Mouse (Mus musculus) midbrain, embryonic 13.5 days (tissue): ENCODE measurements around the gene Xlr. TPM values are rescaled to one million over a fixed set of nuclear protein-coding genes. Genes with fewer than 3 reads are reported as not detected.
"Not testable (repeated sequence)": the region's sequence is repeated elsewhere in the genome, so short reads cannot be mapped to it uniquely, and the experiment has no call there.

Experiments used
- ATAC-seq: fragments of 200-750 bp; cut with Nextera tagmentation; 2 replicates; pipeline ENCODE4 v1.8.0; 2017; ENCODE audit warnings: mild to moderate bottlenecking, moderate TSS enrichment, moderate library complexity
- H3K27ac ChIP-seq: fragments of 300-500 bp; sonication (generic); 2 replicates; pipeline ENCODE4 v1.5.1; 2015; ENCODE audit warnings: inconsistent platforms, mild to moderate bottlenecking, moderate library complexity
- H3K27me3 ChIP-seq: fragments of 300-500 bp; sonication (generic); 2 replicates; pipeline ENCODE4 v1.6.1; 2015; ENCODE audit warnings: mild to moderate bottlenecking, inconsistent platforms
- H3K36me3 ChIP-seq: fragments of 300-500 bp; sonication (generic); 2 replicates; pipeline ENCODE4 v1.6.1; 2015; ENCODE audit warnings: mild to moderate bottlenecking, inconsistent platforms
- H3K4me1 ChIP-seq: fragments of 300-500 bp; sonication (generic); replicated peaks from 2 replicates; pipeline ENCODE4 v1.6.1; 2015; ENCODE audit warnings: inconsistent platforms
- H3K4me2 ChIP-seq: fragments of 300-500 bp; sonication (generic); replicated peaks from 2 replicates; pipeline ENCODE4 v1.6.1; 2015; ENCODE audit warnings: moderate library complexity, mild to moderate bottlenecking, inconsistent platforms
- H3K4me3 ChIP-seq: fragments of 300-500 bp; sonication (generic); replicated peaks from 2 replicates; pipeline ENCODE4 v1.5.1; 2015; ENCODE audit warnings: mild to moderate bottlenecking, inconsistent platforms
- H3K9ac ChIP-seq: fragments of 300-500 bp; sonication (generic); replicated peaks from 2 replicates; pipeline ENCODE4 v1.6.1; 2015; ENCODE audit warnings: mild to moderate bottlenecking, inconsistent platforms
- H3K9me3 ChIP-seq: fragments of 300-500 bp; sonication (generic); 2 replicates; pipeline ENCODE4 v1.6.1; 2016; ENCODE audit warnings: mild to moderate bottlenecking, inconsistent platforms
- WGBS: fragments of 180-500 bp; shearing (Covaris S2); methylation state at CpG from one replicate; pipeline ENCODE4 v1.1.7; 2015; 5-methylcytosine and 5-hydroxymethylcytosine counted together
- polyA plus RNA-seq: library from polyadenylated mRNA; unstranded; fragments of >200 nt; fragmentation: Nextera tagmentation; extraction: Ambion mirVana; gene quantifications from 2 replicates; pipeline ENCODE4 v1.2.1, GENCODE M21; 2015

The Xlr gene
- polyA plus RNA-seq = 1.8 and 1.9 TPM in 2 replicates

DNA sequence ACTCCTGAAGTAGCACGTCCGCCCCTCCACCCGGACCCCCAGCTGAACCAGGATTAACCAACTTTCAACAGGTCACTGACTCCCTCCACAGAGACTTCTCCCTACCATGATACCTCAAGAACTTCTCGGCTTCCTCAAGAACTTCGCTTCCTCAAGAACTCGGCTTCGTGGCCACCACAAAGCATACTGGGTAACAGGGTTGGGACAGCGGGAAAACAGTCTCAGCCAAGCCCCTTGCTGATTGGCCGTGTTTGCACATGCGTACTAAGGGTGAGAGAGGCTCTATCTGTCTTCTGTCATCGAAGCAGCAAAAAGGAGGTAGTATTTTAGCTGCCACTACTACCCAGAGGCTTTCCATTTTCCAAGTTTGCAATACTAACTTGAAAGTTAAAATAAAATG is at the start of gene Xlr:
Gene Xlr (minus strand): TSS at position 188 of the 400 bp plus-strand sequence.
- not testable (repeated sequence) for H3K4me1 ChIP-seq, H3K36me3 ChIP-seq, H3K4me3 ChIP-seq, H3K9me3 ChIP-seq, H3K9ac ChIP-seq, H3K27ac ChIP-seq, H3K4me2 ChIP-seq, ATAC-seq, H3K27me3 ChIP-seq
- WGBS = 83% methylated on average over 11 of the region's 11 CpGs

DNA sequence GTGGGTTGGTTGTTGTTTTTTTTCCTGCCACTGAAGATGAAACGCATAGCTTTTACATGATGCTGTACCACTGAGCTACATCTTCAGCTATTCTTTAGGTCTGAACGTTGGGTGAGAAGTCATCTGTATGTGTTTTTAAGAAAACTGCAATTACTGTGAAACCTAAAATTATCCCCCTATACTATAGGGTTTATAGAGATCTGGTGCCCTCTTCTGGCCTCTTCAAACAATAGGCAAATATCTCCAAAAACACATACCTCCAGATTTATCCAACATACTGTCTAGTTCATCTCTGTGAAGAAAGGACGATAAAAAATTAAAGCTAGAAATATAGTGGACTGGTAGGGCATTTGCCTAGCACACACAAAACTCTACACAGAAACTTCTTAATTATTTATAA is 1.6 kb upstream of the Xlr start:
- no peak for ATAC-seq
- 27% methylated on average over 3 of the region's 3 CpGs for WGBS

DNA sequence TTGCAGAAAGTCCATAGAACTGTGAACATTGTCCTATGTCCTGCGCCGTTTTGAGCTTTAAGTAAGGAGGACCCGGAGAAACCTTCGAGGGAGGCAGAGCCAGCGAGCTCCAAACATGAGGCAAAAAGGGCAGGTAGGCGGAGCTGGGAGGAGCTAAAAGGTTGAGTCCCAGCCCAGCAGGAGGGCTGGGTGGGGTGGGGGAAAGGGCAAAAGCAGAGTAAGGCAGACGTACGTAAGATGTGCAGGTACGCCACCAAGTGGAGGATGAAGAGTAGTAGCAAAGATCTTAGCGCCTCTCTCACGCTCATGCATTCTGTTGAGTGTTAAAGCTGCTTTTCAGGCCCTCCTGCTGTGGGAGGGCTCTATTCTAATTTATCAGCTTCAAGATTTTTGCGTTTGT is 21.2 kb downstream of the Xlr start, which contains the start of gene Zfp36l3:
Gene Zfp36l3 (minus strand): TSS at position 119 of the 400 bp plus-strand sequence.
- no peak within 1 kb of the TSS for H3K4me3 ChIP-seq
- no peak within 1 kb of the TSS for H3K9ac ChIP-seq
- H3K9me3 ChIP-seq = peaks cover 9% of the 10 kb centered on the region; the same call in 1 of the 2 replicates
- no peak within 1 kb of the TSS for H3K27ac ChIP-seq
- no peaks in the 10 kb centered on the region for H3K36me3 ChIP-seq
- no peak for ATAC-seq
- 94% methylated on average over 12 of the region's 12 CpGs for WGBS
- H3K4me1 ChIP-seq = no peaks in the 10 kb centered on the region
- no peak within 1 kb of the TSS for H3K4me2 ChIP-seq
- no peaks in the 10 kb centered on the region for H3K27me3 ChIP-seq

More for the DNA sequence above, 1.6 kb upstream of the Xlr start:
- Histone ChIP-seq H3K36me3 (no peaks in the 10 kb centered on the region), H3K27ac (no peak overlapping the region), H3K4me3 (no peak overlapping the region), H3K9ac (no peak overlapping the region), H3K27me3 (no peaks in the 10 kb centered on the region), H3K4me1 (no peaks in the 10 kb centered on the region), H3K9me3 (no peaks in the 10 kb centered on the region), H3K4me2 (no peak overlapping the region)

DNA sequence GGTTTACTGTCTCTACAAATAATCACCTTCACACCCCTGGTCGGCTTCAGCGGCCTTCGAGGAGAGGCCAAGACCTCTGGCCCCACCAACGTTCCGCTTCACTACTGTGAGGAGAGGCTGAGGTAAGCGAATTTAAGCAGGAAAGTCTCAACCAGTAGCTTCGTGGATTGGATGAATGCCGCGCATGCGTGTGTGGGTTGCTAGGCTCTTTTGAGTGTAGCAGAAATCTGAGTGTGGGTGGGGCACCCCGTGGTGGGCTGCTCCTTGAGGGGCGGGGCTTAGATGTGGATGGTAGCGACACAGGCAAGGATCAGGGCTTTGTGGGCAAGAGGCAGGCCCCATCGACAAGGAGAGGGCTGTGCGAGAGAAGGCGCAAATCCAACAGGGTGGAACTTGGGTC is 39.8 kb downstream of the Xlr start, which contains the start of gene 1700013H16Rik:
Gene 1700013H16Rik (minus strand): TSS at position 96 of the 400 bp plus-strand sequence.
- H3K4me2 ChIP-seq = no peak within 1 kb of the TSS
- H3K4me1 ChIP-seq = no peaks in the 10 kb centered on the region
- no peaks in the 10 kb centered on the region for H3K27me3 ChIP-seq
- H3K4me3 ChIP-seq = no peak within 1 kb of the TSS
- H3K27ac ChIP-seq = no peak within 1 kb of the TSS
- no peak within 1 kb of the TSS for H3K9ac ChIP-seq
- no peak for ATAC-seq
- 91% methylated on average over 16 of the region's 16 CpGs for WGBS
- 0 out of 2 replicates have a peak, but pooled peaks cover 3% of the 10 kb centered on the region for H3K9me3 ChIP-seq
- no peaks in the 10 kb centered on the region for H3K36me3 ChIP-seq

DNA sequence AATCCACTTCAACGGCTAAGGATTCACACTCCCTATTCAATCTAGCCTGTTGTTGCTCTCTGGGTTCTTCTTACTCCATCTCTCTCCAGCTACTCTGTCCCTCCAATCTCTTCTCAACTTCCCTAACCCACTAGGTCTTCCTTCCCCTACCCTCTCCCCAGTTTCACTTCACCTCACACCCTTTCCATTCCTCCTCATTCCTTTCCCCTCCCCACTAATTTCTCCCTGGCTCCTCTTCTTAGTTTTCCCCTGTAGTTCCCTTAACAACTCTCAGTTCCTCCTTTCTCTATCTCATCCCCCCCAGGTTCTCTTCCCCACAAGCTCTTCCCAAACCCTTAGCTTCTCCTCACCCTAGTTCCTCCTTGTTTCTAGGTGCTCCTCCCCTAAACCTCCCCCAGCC is 44.7 kb downstream of the Xlr start:
- WGBS = 79% methylated on average over 1 of the region's 1 CpGs
- Histone ChIP-seq H3K4me1 (no peaks in the 10 kb centered on the region), H3K4me3 (no peak overlapping the region), H3K27ac (no peak overlapping the region), H3K36me3 (no peaks in the 10 kb centered on the region), H3K4me2 (no peak overlapping the region), H3K9me3 (0 out of 2 replicates have a peak, but pooled peaks cover 3% of the 10 kb centered on the region), H3K27me3 (no peaks in the 10 kb centered on the region), H3K9ac (no peak overlapping the region)
- ATAC-seq = no peak

DNA sequence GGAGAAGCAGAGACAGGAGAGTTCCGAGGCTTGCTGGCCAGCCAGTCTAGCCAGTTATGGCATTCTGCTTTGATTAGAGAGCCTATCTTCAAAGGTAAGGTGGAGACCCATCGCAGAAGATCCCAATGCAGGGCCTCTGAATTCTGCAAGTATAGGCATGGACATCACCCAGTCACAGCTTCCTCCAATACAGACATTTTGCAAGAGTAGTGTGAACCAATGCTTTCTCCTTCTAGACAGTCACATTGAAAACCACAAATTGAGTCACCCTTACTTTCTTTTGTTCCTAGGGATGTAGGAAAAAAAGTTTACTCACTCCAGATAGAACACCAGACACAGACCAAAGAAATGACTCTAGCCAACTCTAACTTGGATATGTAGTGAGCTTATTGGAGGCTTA is 68.5 kb downstream of the Xlr start:
- 75% methylated on average over 2 of the region's 2 CpGs for WGBS
- Histone ChIP-seq H3K4me3 (no peak overlapping the region), H3K27ac (no peak overlapping the region), H3K27me3 (no peaks in the 10 kb centered on the region), H3K36me3 (no peaks in the 10 kb centered on the region), H3K9me3 (no peaks in the 10 kb centered on the region), H3K4me1 (no peaks in the 10 kb centered on the region), H3K4me2 (no peak overlapping the region), H3K9ac (no peak overlapping the region)
- ATAC-seq = no peak

Other genes starting within 250 kb of the Xlr start
- 173 and 178 TPM in 2 replicates for gene Rtl8c, start 189.7 kb downstream of the Xlr start, polyA plus RNA-seq
- not detected in 2 replicates for gene Gm14597, start 188.7 kb downstream of the Xlr start, polyA plus RNA-seq
- gene Rtl8a, start 154.0 kb downstream of the Xlr start, polyA plus RNA-seq = 176 and 177 TPM in 2 replicates
- 136 and 139 TPM in 2 replicates for gene Rtl8b, start 127.3 kb downstream of the Xlr start, polyA plus RNA-seq
- 0.11 TPM in 1 of 2 replicates, not detected in the other for gene 4930502E18Rik, start 72.9 kb downstream of the Xlr start, polyA plus RNA-seq
- gene 1700013H16Rik, start 39.9 kb downstream of the Xlr start, polyA plus RNA-seq = not detected in 2 replicates
- gene Zfp36l3, start 21.3 kb downstream of the Xlr start, polyA plus RNA-seq = not detected in 2 replicates